Mouse (Mus musculus): ENCODE results near the gene Foxk1.

Foxk1 gene

GRCm38 (mm10) chr5:142445709-142446108 lies 44.4 kb downstream of the Foxk1 start:
- DNase-seq (ENCODE audit: low spot score), result no peak

GRCm38 (mm10) chr5:142448076-142448475 lies 46.8 kb downstream of the Foxk1 start:
- DNase-seq (ENCODE audit: low spot score), result peak; percentile 93

GRCm38 (mm10) chr5:142448623-142449022 lies 47.3 kb downstream of the Foxk1 start:
- DNase-seq (ENCODE audit: low spot score), result no peak

GRCm38 (mm10) chr5:142450846-142451245 lies 49.5 kb downstream of the Foxk1 start:
- DNase-seq (ENCODE audit: low spot score), result no peak

DNA sequence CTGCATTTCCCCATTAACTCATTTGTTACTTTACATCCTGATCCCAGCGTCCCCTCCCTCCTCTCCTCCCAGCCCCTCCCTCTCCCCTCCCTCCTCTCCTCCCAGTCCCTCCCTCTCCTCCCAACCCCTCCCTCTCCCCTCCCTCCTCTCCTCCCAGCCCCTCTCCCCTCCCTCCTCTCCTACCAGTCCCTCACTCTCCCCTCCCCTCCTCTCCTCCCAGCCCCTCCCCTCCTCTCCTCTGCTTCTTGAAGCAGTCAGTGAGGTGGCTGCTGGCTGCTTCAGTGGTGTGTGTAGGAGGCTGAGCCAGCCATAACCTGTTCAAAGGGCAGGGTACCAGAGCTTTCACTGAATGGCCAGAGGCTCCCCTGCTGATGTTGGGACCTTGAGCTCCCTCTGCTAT lies 50.5 kb downstream of the Foxk1 start:
- DNase-seq (ENCODE audit: low spot score), result no peak

DNA sequence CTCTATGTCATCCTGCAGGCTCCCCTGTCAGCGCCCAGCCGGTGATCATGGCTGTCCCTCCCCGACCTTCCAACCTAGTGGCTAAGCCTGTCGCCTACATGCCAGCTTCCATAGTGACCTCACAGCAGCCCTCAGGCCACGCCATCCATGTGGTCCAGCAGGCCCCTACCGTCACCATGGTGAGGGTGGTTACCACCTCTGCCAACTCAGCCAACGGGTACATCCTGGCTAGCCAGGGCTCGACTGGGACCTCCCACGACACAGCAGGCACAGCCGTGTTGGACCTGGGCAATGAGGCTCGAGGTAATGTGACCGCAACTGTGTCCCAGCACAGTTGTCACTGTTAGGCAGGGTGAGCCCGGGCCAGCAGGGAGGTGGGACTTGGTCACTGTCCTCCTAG lies 52.4 kb downstream of the Foxk1 start:
- DNase-seq (ENCODE audit: low spot score), result no peak

DNA sequence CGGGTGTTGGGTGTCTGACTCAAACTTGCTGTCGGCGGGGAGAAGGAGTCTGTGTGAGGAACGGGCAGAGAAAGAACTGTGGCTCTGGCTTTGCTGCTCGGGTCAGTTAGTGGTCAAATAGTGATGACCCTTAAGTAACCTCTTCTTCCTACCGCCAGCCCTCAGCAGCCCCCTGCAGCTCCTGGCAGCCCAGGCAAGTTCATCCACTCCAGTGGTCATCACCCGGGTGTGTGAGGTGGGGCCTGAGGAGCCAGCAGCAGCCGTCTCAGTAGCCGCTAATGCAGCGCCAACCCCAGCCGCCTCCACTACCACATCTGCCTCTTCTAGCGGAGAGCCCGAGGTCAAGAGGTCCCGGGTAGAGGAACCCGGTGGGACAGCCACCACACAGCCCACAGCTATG lies 55.0 kb downstream of the Foxk1 start:
- no peak for DNase-seq (ENCODE audit: low spot score)

DNA sequence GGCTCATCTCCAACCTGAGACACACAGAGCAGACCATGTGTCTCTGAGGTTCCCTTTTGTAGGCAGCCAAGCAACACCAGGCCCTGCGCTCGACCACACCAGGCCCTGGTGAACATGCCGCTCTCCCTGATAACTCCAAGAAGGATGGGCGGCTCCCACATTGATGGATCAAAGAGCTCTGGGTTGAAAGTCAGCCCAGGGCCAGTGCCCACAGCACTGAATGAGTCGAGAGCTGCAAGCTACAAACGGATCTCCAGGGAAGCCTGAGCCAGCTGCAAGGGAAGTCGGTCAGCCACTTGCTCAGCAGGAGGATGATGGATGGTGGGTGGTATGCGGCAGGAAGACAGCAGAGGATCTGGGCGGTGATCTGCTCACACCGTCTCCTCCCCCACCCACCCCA lies 56.0 kb downstream of the Foxk1 start:
- no peak for DNase-seq (ENCODE audit: low spot score)

DNA sequence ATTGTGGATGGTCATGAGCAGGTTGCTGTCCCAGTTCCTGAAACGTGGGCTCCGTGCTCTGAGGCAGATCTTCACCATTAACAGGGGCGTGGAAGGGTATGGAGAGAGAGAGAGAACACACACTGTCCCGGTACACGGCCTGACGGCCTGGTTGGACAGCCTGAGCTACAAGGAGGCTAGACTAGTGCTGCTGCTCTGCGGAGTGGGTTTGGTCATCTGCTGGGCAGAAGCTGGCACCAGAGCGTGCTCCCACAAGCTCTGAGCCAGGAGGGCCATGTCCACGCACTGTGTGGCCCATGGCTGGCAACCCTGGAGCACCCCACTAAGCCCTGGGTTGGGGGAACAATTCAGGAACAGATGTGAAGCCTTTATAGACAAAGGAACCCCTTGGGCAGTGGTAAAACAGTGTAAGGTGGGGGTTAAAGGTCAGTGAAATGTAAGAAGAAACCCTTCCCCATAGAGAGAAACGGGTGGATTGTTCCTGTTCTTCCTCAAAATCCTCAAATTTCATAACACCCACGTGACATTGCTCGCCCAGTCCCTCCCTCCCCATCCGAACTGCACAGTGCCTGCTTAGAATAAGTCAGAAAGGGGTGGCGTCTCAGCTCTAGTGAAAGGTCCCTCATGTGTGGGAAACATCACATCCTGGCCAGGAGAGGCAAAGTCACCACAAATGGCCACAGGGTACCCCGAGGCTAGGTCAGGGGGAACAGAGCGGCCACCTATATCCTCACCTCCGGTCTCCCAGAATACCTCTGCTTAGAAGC lies 57.7 kb downstream of the Foxk1 start:
- DNase-seq (ENCODE audit: low spot score), result no peak

DNA sequence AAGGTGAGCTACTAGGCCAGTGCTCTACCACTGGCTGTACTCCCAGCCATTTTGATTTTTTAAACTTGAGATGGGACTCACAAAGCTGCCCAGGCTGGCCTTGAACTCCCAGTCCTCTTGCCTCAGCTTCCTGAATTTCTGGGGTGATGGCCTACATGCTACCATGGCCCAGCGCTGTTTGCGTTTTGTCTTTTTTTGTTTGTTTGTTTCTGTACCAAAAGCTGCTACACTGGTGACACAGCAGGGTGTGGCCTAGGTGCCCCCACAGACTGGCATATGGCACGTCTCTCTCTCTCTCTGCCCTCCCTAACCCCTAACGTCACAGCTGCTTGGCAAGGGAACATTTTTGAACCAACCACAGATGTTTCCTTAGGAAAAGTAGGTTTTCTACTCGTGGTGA lies 58.5 kb downstream of the Foxk1 start:
- DNase-seq (ENCODE audit: low spot score), result no peak

GRCm38 (mm10) chr5:142461942-142462640 lies 60.8 kb downstream of the Foxk1 start:
- no peak for DNase-seq (ENCODE audit: low spot score)

- no peak for DNase-seq (ENCODE audit: low spot score)
Observed at GRCm38 (mm10) chr5:142462641-142462948, 61.3 kb downstream of the Foxk1 start.

DNA sequence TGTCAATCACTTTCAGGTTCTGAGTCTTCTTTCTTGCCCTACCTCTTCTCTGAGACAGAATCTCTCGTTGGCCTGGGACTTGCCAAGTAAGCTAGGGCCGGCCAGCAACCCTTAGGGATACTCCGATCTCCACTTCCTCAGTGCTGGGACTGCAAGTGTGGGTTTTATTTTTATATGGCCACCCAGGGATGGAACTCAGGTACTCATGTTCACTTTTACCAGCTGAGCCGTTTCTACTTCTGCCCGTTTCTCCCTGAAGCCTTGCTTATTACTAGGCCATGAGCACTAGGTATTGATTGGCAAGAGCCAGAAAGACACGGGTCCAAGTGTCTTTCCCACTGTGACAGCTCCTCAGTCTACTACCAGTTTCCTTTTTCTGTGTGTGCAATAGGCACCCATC lies 61.7 kb downstream of the Foxk1 start:
- no peak for DNase-seq (ENCODE audit: low spot score)

GRCm38 (mm10) chr5:142463461-142464454 lies 62.5 kb downstream of the Foxk1 start, which contains the start of gene Ap5z1:
Gene Ap5z1 (plus strand): TSS chr5:142463944.
- DNase-seq (ENCODE audit: low spot score), result peak; percentile 93

DNA sequence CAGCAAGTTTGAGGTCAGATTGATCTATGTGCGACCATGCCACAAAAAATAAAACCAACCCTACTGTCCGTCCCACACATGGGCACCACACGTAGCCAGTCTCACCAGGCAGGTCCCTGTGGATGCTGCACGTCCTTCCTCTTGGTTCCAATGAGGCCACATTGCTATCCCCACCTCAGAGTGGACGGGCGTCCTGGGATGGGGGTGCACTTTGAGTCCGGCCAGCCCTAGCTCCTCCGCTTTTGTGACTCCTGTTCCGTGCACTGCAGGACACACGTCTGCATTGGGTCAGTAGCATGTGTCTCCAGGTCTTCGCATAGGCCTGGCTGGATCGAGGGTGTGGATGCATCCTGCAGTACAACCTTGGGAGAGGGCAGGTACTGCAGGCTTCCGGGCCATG lies 67.1 kb downstream of the Foxk1 start:
- DNase-seq (ENCODE audit: low spot score), result no peak

DNA sequence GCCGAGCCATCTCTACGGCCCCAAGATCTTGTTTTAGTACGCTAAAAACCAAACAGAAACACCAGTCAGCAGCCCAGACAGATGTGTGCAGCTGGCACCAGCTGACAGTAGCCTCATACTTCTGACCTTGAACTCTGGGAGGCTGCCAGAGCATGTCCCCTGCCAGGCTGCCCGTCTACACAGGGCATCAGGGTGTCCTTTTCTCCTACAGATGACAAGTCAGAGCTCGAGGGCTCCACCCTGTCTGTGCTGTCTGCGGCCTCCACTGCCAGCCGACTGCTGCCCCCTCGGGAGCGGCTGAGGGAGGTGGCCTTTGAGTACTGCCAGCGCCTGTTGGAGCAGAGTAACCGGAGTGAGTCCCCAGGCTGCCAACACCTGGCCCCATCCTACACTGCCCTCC lies 68.5 kb downstream of the Foxk1 start:
- DNase-seq (ENCODE audit: low spot score), result no peak

DNA sequence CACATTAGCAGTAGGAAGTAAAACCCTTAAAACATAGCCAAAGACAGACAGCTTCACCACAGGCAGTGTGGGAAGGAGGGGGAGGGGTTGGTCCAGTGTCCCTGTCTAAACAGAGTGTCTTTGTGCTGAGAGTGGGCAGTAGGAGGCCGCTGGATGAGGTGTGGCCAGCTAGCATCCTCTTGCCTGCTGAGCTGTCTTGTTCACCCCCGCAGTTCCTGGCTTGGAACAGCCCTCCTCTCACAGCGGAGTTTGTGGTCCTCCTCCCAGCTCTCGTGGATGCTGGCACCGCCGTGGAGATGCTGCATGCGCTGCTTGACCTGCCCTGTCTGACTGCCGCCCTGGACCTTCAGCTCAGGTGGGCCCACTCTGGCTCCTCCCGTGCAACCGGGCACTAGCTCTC lies 72.4 kb downstream of the Foxk1 start:
- DNase-seq (ENCODE audit: low spot score), result no peak

GRCm38 (mm10) chr5:142475669-142476068 lies 74.4 kb downstream of the Foxk1 start:
- no peak for DNase-seq (ENCODE audit: low spot score)

DNA sequence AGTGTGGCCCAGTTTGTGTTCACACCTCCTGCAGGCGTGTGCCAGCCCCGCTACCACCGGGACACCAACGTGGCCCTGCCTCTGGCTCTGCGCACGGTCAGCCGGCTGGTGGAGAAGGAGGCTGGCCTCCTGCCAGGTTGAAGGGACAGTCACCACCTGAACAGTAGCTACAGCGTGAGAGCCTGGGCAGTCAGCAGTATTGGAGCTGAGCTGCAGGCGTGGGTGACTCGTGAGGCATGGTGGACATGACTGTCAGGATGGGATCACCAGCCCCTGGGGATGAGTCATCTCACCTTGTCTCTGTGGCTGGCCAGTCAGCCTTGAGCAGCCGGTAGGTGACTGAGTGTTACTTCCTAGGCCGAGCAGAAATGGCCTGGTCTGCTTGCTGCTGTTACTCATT lies 76.0 kb downstream of the Foxk1 start:
- no peak for DNase-seq (ENCODE audit: low spot score)

DNA sequence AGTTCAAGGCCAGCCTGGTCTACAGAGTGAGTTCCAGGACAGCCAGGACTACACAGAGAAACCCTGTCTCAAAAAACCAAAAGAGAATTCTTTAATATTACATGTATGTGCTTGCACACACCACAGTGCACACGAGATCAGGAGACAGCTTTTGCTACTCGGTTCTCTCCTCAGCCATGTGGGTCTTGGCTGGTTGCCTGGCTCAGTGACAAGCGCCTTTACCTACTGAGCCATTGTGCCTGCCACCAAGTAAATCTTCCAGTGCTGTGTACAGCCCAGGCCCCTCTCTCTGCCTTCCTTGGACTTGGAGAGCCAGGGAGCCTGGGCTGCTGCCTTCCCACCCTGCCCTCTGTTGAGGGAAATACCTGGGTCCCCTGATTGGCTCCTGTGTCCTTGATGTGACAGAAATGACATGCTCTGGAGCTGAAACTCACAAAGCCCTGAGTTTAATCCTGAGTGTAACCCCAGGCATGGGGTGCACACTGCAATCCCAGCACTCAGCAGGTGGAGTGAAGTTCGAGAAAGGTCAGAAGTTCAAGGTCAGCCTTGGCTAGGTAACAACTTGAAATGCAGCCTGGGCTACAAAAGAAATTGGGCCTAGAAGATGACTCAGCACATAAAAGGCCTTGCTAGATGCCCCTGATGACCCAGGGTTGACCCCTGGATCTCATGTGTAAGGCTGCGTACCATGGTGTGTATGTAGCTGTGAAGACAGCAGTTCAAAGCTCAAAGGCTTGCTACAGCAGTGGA lies 76.7 kb downstream of the Foxk1 start:
- no peak for DNase-seq (ENCODE audit: low spot score)

GRCm38 (mm10) chr5:142478829-142479435 lies 77.6 kb downstream of the Foxk1 start:
- peak; percentile 83 for DNase-seq (ENCODE audit: low spot score)

Measured in layer of hippocampus, adult 11-12 months (tissue).